Mouse (Mus musculus) stomach, postnatal 0 days (tissue): Measurements from ENCODE around the gene Hist3h2ba. TPM values are rescaled to one million over a fixed set of nuclear protein-coding genes. Genes with fewer than 3 reads are reported as not detected.
A peak's percentile ranks its signal among the peaks of the same experiment; 100 is the strongest.

ENCODE experiments used
- ATAC-seq: fragments of 200-750 bp; cut with Nextera tagmentation; 2 replicates; pipeline ENCODE4 v1.8.0; 2017; ENCODE audit not compliant: low FRiP score, low TSS enrichment
- DNase-seq: peaks from one replicate; pipeline ENCODE4 v3.0.0-alpha.2; 2016; ENCODE audit warnings: low spot score
- H3K27ac ChIP-seq: fragments of 300-500 bp; sonication (generic); replicated peaks from 2 replicates; pipeline ENCODE4 v1.5.1; 2014; ENCODE audit warnings: mild to moderate bottlenecking, control low read depth
- H3K27me3 ChIP-seq: fragments of 300-500 bp; sonication (generic); 2 replicates; pipeline ENCODE4 v1.6.1; 2014; ENCODE audit warnings: low read length; ENCODE audit not compliant: control insufficient read depth, insufficient read depth
- H3K36me3 ChIP-seq: fragments of 300-500 bp; sonication (generic); 2 replicates; pipeline ENCODE4 v1.6.1; 2014; ENCODE audit warnings: low read length, mixed read lengths; ENCODE audit not compliant: control insufficient read depth, insufficient read depth
- H3K4me1 ChIP-seq: fragments of 300-500 bp; sonication (generic); replicated peaks from 2 replicates; pipeline ENCODE4 v1.6.1; 2014; ENCODE audit warnings: antibody characterized with exemption; ENCODE audit not compliant: control insufficient read depth, insufficient read depth
- H3K4me2 ChIP-seq: fragments of 300-500 bp; sonication (generic); replicated peaks from 2 replicates; pipeline ENCODE4 v1.6.1; 2014; ENCODE audit warnings: low read depth, mild to moderate bottlenecking, control low read depth, moderate library complexity
- H3K4me3 ChIP-seq: fragments of 300-500 bp; sonication (generic); 2 replicates; pipeline ENCODE4 v1.5.1; 2014; ENCODE audit warnings: low read depth, low read length, control low read depth
- H3K9ac ChIP-seq: fragments of 300-500 bp; sonication (generic); 2 replicates; pipeline ENCODE4 v1.6.1; 2014; ENCODE audit warnings: mild to moderate bottlenecking, low read length, control low read depth, mixed read lengths
- H3K9me3 ChIP-seq: fragments of 300-500 bp; sonication (generic); 2 replicates; pipeline ENCODE4 v1.6.1; 2016; ENCODE audit warnings: low read length; ENCODE audit not compliant: control insufficient read depth
- CTCF ChIP-seq: IDR thresholded peaks from 2 replicates; pipeline ENCODE4 v1.5.1; 2016; ENCODE audit warnings: antibody characterized with exemption, low read depth, mild to moderate bottlenecking, moderate library complexity
- EP300 ChIP-seq: optimal IDR thresholded peaks from 2 replicates; pipeline ENCODE3; 2016; ENCODE audit warnings: antibody characterized with exemption
- WGBS: fragments of 180-500 bp; shearing (Covaris S2); extraction: QIAGEN DNeasy Blood & Tissue Kit; methylation state at CpG from one replicate; pipeline ENCODE4 v1.1.7; 2014; 5-methylcytosine and 5-hydroxymethylcytosine counted together
- polyA plus RNA-seq: library from polyadenylated mRNA; unstranded; fragments of >200 nt; fragmentation: Nextera tagmentation; extraction: Ambion mirVana; gene quantifications from 2 replicates; pipeline ENCODE4 v1.2.1, GENCODE M21; 2015

The Hist3h2ba gene
- polyA plus RNA-seq, 1 experiment from 2014 or later, result 7.5 TPM

DNA sequence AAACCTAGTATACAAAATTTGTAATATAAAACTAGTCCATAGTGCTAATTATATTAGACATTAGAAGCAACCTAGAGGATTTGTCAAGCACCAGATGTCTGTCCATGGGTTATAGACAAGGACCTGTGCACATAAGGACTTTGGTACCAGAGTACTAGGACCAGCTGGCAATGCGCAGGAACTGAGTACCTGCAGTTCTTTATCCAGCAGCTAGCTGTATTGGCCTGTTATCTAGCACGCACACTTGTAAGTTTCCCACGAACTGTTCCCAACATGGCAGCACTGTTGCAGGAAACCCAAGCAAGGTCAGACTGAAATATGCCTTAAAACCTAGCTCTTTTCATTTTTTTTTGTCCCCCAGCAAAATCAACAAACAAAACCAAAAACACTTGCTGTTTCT is 18.5 kb upstream of the Hist3h2ba start:
- Histone ChIP-seq H3K27ac (no peak overlapping the region), H3K9me3 (no peaks in the 10 kb centered on the region), H3K36me3 (peaks cover 13% of the 10 kb centered on the region; the same call in 1 of the 2 replicates), H3K4me2 (no peak overlapping the region), H3K4me3 (no peak overlapping the region), H3K9ac (no peak overlapping the region), H3K27me3 (no peaks in the 10 kb centered on the region), H3K4me1 (no peaks in the 10 kb centered on the region)
- WGBS, result 84% methylated on average over 3 of the region's 3 CpGs
- no peak for ATAC-seq
- no peak for DNase-seq
- no peak for TF ChIP-seq EP300
- no peak for TF ChIP-seq CTCF

DNA sequence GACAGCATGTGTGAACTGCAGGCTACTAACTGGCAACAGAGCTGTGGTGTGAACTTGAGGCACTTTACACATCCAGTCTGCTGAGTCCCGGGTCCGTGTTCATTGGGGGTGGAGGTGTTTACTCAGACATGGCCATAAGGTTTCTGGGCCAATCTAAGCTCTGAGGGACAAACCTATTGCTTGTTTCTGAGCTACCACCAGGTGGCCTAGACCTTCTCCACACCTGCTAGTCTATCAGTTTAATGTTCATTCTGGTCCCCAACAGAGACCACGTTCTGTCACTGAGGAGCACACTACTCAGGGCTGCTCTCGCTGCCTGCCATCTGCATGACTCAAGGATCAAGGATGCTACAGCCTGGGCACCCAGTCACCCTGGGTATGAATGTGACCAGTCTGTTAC is 17.1 kb upstream of the Hist3h2ba start:
- no peak overlapping the region for H3K4me2 ChIP-seq
- peak; percentile 60 for TF ChIP-seq CTCF
- TF ChIP-seq EP300, result no peak
- peak; percentile 24; the same call in 1 of the 2 replicates for ATAC-seq
- WGBS, result 52% methylated on average over 4 of the region's 4 CpGs
- peaks cover 18% of the 10 kb centered on the region for H3K36me3 ChIP-seq
- H3K27ac ChIP-seq, result no peak overlapping the region
- no peaks in the 10 kb centered on the region for H3K27me3 ChIP-seq
- no peak overlapping the region for H3K9ac ChIP-seq
- no peak overlapping the region for H3K4me3 ChIP-seq
- H3K4me1 ChIP-seq, result no peaks in the 10 kb centered on the region
- DNase-seq, result peak; percentile 29
- H3K9me3 ChIP-seq, result no peaks in the 10 kb centered on the region

DNA sequence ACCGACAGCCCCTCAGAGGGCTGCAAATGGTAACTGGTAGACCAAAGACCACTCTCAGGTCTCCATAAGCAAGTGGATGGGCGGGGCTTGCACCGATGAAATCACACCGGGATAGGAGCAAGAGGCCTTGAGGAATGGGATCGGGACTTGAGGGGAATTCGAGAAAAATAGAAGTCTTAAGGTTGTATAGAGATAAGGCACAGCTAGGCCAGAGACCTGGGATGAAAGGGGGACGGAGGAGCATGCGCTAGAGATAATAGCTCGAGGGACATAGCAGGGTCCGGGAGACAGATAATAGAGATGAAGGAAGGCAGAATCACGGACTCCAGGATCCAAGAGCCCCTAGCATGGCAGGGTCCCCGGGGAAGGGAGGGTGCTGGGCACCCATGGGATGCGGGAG is 10.8 kb upstream of the Hist3h2ba start:
- ATAC-seq (no peak), DNase-seq (no peak)
- peak overlapping the region; percentile 93 for H3K4me3 ChIP-seq
- TF ChIP-seq EP300, result no peak
- TF ChIP-seq CTCF, result no peak
- peak overlapping the region; percentile 94 for H3K9ac ChIP-seq
- under 1% methylated on average over 12 of the region's 13 CpGs for WGBS
- peak overlapping the region; percentile 97 for H3K4me2 ChIP-seq
- peaks cover 11% of the 10 kb centered on the region for H3K36me3 ChIP-seq
- H3K4me1 ChIP-seq, result 0 out of 2 replicates have a peak, but pooled peaks cover 4% of the 10 kb centered on the region
- peak overlapping the region; percentile 96 for H3K27ac ChIP-seq
- H3K27me3 ChIP-seq, result no peaks in the 10 kb centered on the region
- no peaks in the 10 kb centered on the region for H3K9me3 ChIP-seq

GRCm38 (mm10) chr11:58938322-58939087 is 10.2 kb upstream of the Hist3h2ba start, which contains the start of gene Rnf187:
Gene Rnf187, minus strand, starts transcription at chr11:58938916.
- Histone ChIP-seq H3K9ac (peak within 1 kb of the TSS; percentile 94), H3K36me3 (peaks cover 10% of the 10 kb centered on the region), H3K4me2 (peak within 1 kb of the TSS; percentile 97), H3K27ac (peak within 1 kb of the TSS; percentile 96), H3K27me3 (no peaks in the 10 kb centered on the region), H3K4me3 (peak within 1 kb of the TSS; percentile 93), H3K4me1 (0 out of 2 replicates have a peak, but pooled peaks cover 4% of the 10 kb centered on the region), H3K9me3 (no peaks in the 10 kb centered on the region)
- under 1% methylated on average over 82 of the region's 95 CpGs for WGBS
- peak; percentile 97 for TF ChIP-seq EP300
- TF ChIP-seq CTCF, result peak; percentile 24; the same call in 1 of the 2 replicates
- peak; percentile 94 for DNase-seq
- peak; percentile 98 for ATAC-seq

DNA sequence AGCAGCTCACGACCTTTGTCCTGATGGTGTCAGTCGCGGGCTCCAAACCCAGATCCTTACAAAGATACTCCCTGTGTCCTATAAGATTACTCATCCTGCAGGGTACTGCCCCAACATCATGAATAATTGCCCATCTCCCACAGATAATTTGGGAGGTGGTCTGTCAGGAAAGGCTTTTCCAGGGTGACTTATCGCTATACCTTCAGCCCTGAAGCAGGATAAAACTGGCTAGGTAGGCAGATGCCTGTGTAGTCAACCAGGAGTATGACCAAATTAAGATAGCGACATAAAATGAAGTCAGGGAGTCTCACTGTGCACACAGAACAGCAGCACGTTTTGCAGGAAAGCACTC is 9.7 kb upstream of the Hist3h2ba start:
- H3K9ac ChIP-seq, result no peak overlapping the region; the same call in 1 of the 2 replicates
- ATAC-seq (0 out of 2 replicates have a peak, but pooled peaks have one; percentile 13), DNase-seq (no peak)
- H3K9me3 ChIP-seq, result no peaks in the 10 kb centered on the region
- H3K36me3 ChIP-seq, result peaks cover 7% of the 10 kb centered on the region
- peak overlapping the region; percentile 96; the same call in 1 of the 2 replicates for H3K27ac ChIP-seq
- peak overlapping the region; percentile 97 for H3K4me2 ChIP-seq
- H3K4me1 ChIP-seq, result 0 out of 2 replicates have a peak, but pooled peaks cover 4% of the 10 kb centered on the region
- peak overlapping the region; percentile 93 for H3K4me3 ChIP-seq
- WGBS, result 12% methylated on average over 6 of the region's 6 CpGs
- TF ChIP-seq EP300 (peak; percentile 17), CTCF (no peak)
- H3K27me3 ChIP-seq, result no peaks in the 10 kb centered on the region

- no peaks in the 10 kb centered on the region for H3K9me3 ChIP-seq
- H3K4me2 ChIP-seq, result no peak overlapping the region
- TF ChIP-seq EP300 (no peak), CTCF (no peak)
- H3K4me3 ChIP-seq, result no peak overlapping the region
- H3K9ac ChIP-seq, result no peak overlapping the region
- no peaks in the 10 kb centered on the region for H3K27me3 ChIP-seq
- no peaks in the 10 kb centered on the region for H3K4me1 ChIP-seq
- DNase-seq, result no peak
- no peak overlapping the region for H3K27ac ChIP-seq
- no peak for ATAC-seq
- no peaks in the 10 kb centered on the region for H3K36me3 ChIP-seq
- WGBS, result 83% methylated on average over 5 of the region's 5 CpGs
Observed at GRCm38 (mm10) chr11:58944136-58944535, 4.6 kb upstream of the Hist3h2ba start.
